Mouse (Mus musculus): Measurements from ENCODE around the gene Grik3.
"Not testable (repeated sequence)": the region's sequence is repeated elsewhere in the genome, so short reads cannot be mapped to it uniquely, and the experiment has no call there.

The Grik3 gene

DNA sequence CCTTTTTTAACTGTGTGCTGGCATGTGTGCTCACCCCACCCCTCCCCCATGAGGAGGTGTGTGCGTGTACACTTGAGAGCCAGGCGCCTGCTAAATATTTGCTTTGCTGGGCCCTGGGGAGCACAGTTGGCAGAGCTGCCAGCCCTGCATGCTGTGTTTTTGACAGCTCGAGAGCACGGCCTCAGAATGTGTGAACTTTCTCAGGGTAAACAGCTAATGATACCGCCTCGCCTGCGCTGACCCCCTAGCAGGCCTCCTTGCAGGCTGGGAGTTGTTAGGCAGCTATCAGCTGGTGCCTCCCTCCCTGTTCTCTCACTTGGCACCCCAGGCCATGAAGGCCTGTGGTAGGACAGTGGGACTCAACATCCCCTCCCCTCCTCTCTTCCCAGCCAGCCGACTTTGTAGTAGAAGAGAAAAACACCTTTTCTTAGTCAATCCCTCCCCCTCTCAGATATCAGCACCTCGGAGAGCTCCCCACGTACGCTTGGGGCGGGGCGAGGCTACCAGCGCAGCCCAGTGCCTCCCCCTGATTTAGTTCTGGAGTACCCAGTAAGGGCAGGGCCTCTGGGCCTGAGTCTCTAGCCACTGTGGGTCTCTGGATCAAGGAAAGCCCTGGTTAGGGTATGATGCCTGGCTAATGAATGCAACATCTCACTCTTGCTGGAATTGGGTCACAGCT is 99.9 kb downstream of the Grik3 start:
- DNase-seq (ENCODE audit: low spot score in 2 of 2) = no peak

DNA sequence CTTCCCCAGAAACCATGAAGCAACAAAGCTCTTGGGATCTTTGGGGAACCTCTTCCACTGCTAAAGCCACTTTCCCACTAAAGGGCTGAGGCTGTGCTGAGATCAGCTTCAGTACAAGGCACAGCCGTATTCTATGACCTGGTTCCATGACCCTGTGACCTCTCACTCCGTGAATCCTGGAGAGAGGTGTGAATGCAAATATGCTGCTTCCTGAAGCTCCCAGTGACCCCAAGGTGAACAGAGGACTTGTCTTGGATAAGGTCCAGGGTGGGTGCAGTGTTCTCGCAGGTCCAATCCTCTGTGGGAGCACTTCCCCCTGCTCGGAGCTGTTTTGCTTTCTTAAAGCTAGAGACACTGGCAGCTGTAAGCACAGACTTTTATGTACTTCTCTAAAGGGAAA is 102.2 kb downstream of the Grik3 start:
- DNase-seq (ENCODE audit: low spot score in 2 of 2) = no peak

DNA sequence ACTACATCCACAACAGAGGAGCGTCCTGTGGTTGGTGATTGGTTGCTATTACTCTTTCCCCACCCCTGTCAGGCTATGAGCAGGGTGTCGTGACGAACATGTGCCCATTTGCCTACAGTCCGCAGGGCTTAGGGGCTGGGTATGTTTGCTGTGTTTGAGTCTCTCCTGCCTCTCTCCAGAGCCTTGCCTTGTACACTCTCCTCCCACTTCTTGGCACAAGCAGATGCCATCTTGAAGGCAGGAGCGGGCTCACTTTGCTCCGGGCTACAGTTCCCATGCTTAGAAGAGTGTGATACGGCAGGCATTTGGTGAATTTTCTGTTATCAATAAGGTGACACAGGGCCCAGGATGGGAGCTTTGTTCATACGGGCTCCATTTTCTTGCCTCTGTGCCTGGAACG is 104.5 kb downstream of the Grik3 start:
- no peak for DNase-seq (ENCODE audit: low spot score in 2 of 2)

DNA sequence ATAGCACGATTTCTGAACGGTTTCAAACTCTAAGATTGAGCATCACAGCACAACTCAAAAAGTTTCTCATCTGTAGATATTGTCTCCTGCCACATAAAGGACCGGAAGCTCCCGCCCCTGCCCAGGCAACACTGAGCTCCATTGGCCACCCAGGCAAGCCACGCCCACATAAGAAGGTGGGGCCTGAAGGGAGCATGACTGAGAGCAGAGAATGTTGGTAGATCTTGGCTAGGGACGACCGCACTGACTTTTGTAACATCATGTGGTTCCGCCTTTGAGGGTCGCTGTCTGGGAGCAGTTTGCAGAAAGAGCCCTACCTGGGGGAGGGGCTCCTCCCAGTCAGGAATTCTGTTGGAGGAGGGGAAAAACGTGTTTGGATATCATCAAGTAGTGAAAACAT is 108.2 kb downstream of the Grik3 start:
- no peak for DNase-seq (ENCODE audit: low spot score in 2 of 2)

DNA sequence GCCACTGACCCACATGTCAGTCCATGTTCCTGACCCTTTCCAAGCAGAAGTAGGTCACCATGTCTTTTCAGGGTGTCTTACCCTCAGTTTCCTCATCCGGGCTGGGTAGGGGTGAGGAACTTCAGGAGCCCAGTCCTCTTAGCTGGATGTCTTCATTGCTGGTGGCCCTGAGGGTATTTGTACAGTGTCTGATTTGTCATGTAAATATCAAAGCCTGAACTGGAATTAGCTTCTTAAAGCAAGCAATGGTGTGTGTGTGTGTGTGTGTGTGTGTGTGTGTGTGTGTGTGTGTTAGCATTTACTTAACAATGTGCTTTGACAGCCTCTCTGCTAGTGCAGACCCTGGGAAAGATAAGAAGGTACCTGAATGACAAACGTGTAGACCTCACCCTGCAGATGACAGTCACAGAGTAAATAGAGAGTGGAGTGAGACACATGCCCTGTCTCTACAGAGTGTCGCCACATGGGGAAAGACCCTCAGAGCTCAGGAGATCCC is 109.1 kb downstream of the Grik3 start:
- no peak for DNase-seq (ENCODE audit: low spot score in 2 of 2)

DNA sequence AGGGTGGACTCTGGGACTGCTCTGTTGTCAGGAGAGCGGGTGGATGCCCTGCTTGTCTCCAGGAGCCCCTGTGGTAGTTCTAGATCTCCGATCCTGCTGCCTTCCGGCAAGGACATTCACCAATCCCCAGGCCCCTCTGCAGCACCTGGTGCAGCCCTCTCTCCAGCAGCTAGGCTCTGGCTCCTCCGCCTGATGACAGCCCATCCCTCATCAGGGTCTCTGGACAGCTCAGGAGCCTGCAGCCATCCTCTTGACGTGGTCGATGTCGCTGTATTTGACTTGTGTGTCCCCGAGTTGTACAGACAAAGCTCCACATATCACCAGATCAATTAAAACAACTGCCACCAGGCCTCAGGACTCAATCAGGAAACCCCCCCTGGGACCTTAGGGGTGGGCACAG is 110.1 kb downstream of the Grik3 start:
- no peak for DNase-seq (ENCODE audit: low spot score in 2 of 2)

DNA sequence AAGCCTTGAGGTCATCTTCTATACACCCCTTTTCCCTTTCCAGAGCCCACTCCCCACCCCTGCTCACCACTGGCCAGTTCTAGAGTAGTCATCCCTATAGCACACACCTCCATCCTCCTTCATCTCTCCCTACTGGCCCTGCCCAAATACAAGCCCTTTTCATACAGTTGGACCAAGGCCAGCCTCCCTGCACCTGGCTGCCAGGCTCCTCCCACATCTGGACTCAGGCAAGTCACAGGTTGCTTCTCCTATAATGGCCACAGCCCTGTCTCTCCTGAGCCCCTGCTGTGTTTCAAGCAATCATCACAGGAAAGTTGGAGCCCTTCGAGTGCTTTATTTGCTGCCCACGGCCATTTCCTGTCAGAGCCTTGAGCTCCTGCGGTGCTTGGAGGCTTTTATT is 110.8 kb downstream of the Grik3 start:
- DNase-seq (ENCODE audit: low spot score in 2 of 2) = no peak

DNA sequence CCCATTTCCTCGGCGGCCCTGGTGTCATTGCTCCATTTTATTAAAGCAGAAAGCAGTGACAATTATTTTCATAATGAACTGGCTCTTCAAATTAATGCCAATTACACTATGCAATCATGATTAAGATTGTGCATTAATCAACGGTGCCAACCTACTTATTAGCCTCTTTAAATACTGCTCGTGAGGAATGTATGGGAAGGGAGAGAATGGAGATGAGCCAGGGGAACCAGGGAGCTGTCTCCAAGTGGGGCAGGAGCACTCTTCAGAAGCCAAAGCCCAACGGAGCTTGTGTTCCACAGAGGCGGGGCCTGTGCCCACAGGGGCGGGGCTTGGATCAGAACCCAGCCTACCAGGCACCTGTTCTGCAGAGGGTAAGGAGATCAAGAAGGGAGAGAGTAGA is 114.0 kb downstream of the Grik3 start:
- no peak for DNase-seq (ENCODE audit: low spot score in 2 of 2)

DNA sequence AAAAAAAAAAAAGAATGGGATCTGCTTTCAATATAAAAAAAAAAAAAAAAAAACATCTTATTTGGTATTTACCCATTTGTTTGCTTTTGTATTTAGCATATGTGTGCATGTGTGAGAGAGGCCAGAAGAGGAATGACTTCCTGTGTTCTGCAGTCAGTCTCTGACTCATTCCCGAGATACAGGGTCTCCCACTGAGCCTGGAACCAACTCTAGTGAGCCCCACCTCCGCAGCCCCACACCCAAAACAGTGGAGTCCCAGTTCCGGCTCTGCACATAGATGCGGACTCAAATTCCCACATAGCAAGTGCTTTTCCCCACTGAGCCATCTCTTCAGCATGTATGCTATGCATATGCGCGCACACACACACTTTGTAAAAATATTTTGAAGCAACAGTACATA is 115.6 kb downstream of the Grik3 start:
- no peak for DNase-seq (ENCODE audit: low spot score in 2 of 2)

DNA sequence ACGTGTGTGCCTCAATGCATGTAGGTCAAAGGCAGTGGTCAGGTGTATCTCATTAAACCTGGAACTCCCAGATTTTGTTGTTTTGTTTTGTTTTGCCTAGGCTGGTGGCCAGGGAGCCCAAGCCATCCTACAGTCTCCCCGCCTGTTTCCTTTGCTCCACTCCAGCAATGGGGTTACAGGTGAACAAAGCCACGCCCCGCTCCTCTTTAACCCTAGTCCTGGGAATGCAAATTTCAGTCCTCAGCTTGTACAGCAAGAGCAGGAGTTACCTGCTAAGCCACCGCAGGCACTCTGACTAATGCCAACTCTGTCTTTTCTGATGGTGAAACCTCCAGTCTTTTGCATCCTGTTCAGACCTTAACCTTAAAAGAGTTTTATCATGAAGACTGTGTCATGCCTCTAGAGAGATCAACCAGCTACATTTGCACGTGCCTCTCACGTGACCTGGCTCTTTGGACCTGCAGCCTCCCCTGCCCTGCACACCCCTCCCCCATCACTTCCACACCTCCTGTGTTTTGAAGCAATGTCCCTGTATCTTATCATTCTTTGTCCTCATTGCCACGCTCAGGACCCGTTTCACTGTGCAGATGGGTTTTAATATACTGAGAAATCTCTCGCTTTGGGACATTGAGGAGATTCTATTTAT is 117.0 kb downstream of the Grik3 start:
- no peak for DNase-seq (ENCODE audit: low spot score in 2 of 2)

DNA sequence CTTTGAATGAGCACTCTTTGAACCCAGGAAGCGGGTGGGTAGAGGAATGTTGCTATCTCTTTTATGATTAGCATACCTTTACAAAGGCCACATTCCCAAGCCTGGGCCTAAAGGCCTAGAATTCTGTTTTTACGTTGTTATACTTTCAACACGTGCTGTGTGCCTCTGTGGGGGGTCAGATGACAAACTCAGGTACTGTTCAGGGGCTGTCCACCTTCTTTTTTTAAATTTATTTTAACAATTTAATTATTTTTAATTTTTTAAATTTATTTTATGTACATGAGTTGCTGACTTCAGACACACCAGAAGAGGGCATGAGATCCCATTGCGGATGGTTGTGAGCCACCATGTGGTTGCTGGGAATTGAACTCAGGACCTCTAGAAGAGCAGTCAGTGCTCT is 118.4 kb downstream of the Grik3 start:
- DNase-seq (ENCODE audit: low spot score in 2 of 2) = not testable (repeated sequence)

DNA sequence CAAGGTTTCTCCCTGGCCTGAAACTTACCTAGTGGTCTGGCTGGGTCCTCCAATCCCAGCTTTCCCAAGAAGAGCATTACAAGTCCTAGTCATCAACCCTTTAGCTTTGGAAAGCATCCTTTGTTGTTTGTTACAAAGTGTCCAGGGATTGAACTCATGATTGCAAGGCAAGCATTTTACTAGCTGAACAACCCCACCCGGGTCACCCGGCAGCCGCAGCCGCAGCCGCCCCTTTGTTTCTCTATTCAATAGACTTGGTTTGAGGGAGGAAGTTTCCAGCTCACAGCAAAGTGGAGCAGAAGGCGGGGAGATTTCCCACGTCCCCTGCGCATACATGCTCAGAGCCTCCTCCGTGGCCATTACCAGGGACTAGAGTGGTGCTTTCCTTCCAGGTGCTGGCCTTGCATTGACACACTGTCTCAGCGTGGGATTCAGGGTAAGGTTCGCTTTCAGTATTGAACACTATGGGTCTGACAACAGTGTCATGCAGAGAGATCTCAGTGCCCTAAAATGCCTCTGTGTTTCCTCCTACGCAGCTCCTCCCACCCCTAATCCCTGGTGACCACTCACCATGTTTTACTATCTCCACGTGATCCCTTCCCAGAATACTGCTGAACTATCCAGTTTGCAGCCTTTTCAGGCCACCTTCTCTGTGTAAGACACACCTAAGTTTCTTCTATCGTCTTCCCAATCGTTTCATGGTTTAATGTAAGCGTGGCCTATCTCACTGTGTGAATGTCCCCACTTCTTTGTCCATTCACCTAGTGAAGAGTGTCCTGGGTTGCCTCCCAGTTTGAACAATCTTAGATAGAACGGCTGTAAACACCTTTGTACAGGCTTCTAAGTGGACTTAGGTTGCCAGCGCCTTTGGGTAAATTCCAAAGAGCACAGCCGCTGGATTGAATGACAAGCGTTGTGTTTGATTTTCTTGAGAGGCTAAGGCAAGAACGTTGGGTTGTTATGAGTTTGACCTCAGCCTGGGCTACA is 119.1 kb downstream of the Grik3 start:
- no peak for DNase-seq (ENCODE audit: low spot score in 2 of 2)

DNA sequence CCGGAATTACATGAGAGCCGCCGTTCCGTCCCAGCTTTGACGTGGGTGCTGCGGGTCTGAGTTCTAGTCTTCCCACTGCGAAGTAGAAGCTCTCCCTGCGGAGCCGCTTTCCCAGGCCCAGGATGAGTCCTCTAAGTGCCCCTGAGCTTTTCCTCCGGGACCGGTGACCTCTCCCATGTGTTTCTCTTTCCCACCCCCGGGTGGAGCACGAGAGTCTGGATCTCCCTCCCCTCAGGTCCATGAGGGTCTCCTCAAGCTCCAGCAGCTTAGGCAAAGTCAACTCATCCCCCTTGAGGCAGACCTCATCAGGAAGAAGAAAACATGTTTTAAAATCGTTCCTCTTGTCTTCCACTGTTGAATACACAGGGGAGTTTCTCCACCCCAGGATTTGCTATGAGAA is 127.4 kb downstream of the Grik3 start:
- DNase-seq (ENCODE audit: low spot score in 2 of 2) = no peak

DNA sequence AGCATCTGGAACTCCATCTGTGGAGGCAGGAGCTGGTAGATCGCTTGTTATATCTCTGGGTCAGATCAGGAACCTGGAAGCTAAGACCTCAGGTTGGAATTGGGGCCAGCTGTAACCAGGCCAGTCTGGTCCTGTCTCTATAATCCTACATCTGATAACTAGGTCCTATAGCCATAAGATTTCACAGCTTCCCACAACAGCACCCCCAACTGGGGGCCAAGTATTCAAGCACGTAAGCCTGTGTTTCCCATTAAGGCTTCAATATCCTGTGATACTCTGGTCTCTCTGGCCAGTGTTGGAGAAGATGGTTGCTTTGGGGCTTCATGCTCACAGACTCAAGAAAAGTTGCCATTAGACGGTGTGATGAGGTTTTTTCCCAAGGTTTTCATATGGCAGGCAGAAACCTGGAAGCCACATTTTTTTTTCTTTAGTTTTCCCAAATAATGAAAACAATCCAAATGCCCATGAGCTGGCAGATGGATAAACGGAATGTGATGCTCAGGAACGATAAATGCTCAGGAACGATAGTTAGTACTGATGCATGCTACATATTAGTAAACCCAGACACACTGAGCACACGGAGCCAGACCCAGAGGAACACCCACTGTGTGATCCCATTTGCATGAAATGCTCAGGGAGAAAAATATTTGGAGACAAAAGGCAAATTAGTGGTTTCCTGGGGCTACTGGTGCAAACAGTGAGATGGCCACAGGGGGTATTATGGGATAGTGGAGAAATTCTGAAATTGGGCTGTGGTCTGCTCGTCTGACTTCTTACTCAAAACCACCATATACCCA is 128.2 kb downstream of the Grik3 start:
- no peak for DNase-seq (ENCODE audit: low spot score in 2 of 2)

DNA sequence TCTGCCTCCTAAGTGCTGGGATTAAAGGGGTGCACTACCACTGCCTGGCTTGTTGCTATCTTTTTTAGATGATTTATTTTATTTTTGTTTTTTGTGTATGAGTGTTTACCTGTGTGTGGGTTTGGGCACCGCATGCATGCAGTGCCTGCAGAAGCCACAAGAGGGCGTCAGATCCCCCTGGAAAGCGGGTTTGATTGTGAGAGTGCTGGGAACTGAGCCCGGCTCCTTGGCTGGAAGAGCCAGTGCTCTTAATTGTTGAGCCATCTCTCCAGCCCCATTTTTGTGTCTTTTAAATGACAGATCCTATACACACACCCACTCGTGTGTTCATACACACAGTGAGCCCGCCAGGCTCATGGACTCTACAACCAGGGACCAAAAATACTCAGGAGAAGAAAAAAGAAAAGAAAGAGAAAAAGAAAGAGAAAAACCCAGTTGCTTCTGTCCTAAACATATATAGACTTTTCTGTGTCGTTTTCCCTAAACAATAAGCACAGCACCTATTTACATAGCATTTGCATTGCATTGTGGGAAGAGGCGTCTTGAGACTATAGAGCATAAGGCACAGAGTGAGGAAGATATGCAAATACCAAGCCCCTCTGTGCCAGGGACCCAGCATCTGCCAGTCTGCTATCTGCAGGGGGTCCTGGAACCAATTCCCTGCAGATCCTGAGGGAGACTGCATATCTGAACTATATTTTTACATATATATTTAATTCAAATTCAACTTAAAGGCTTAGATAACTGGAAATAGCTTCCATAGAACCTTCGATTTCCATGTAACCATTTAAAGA is 134.6 kb downstream of the Grik3 start:
- DNase-seq (ENCODE audit: low spot score in 2 of 2) = no peak

DNA sequence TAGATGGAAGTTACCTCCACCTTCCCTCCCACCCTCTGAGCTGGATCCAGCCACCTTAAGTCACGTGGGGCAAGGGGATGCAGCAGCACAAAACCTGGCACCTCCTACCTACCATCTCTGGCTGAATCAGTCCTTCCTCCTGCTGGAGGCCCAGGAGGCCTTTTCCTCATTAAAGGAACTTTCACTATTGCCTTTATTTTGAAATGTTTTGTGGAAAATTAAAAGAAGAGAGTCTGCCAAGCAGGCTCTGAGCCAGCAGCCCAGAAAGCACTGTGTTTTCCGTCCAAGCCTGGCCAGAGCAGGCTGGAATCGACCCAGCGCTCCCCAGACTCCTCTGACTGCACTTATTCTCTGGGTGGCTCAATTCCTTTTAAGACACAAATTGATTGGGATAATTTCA is 139.0 kb downstream of the Grik3 start:
- DNase-seq (ENCODE audit: low spot score in 2 of 2) = peak in 1 of 2 experiments; percentile 25

DNA sequence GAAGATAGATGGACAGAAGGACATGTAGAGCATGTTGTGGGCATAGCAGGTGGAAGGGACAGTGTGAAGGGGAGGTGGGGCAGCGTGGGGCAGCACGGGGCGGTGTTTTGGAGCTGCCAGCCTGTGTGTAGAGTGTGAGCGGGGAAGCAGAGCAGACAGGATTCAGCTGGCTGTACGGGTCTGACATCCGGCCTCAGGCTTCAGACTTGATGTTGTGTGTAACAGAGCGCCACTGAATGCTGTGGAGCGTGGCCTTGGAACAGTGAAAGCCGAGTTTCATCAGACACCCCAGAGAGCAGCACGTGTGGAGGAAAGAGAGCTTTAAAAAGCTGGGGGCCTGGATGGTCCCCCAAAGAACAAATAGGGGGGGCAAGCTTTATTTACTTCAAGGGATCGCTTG is 144.5 kb downstream of the Grik3 start:
- DNase-seq (ENCODE audit: low spot score in 2 of 2) = no peak

DNA sequence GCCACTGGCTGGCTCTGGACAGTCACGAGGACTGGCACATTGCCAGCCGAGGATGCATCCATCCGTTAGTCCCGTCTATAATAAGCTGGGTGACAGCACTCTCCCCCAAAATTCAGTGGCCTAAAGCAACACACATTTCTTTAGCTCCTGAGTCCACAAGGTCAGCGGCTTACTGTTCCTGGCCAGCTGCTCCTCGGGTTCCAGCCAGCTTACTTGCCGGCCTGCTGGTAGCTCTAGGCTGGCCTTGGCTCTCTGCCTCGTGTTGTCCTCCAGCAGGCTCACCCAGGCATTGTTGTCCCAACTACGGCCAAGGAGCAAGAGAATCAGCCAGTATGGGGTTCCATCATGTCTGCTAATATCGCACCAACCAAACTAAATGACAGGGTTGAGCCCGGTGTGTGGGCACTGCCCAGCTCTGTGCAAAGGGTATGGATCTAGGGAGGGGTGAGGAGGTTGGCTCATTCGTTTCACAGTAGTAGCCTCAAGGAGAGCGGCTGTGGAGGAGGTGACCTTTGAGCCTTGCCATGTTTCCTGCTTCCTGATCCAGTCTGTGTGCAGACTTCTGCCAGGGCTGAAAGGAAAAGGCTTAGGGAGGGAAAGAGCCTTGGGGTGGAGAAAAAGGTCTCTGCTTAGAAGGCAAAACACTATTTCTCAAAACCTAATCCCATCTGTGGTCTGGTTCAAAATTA is 146.3 kb downstream of the Grik3 start:
- no peak for DNase-seq (ENCODE audit: low spot score in 2 of 2)

DNA sequence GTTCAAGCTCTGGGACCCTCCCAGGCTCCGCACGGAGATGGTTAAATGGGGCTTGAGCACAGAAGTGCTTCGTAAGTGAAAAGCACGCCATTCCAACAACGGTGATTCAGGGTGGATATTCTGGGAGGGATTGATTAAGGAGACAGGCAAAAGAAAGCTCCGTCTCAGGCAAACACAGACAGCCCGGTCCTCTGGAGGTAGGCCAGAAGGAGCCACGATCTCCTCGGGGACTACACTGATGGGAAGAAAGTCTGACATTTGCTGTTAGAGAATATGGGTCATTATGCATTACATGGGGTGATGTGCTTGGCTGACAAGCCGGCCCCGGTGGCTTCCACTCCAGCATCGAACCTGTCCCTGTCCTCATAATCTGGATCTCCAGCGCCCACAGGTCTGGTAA is 146.9 kb downstream of the Grik3 start:
- no peak for DNase-seq (ENCODE audit: low spot score in 2 of 2)

DNA sequence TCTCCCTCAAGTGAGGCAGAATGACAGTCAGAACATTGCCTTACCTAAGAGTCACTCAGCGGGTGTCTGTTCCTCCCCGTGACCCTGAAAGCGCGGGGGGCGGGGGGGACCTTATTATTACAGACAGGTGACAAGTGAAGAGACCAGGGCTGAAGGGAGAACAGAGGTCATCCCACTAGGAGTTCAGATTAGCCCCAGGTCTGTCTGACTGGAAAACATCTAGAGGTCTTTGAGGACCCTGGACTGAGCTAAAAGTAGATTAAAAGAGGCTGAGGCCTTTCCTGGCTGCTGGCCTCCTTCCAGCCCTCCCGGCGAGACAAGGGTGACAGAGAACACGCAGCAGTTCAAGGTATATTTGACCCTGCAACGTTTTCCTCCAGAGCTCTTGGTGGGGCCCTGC is 150.0 kb downstream of the Grik3 start:
- no peak for DNase-seq (ENCODE audit: low spot score in 2 of 2)

Data from frontal cortex, postnatal 14 days (tissue).